Mouse (Mus musculus) limb, embryonic 14.5 days (tissue): Measurements from ENCODE around the gene Tesk1. TPM values are rescaled to one million over a fixed set of nuclear protein-coding genes. Genes with fewer than 3 reads are reported as not detected.

Experiments used
- ATAC-seq: fragments of 200-750 bp; cut with Nextera tagmentation; 2 replicates; pipeline ENCODE4 v1.8.0; 2017; ENCODE audit warnings: low read depth, moderate number of reproducible peaks, moderate TSS enrichment; ENCODE audit not compliant: low FRiP score
- DNase-seq: peaks from one replicate; pipeline ENCODE4 v3.0.0-alpha.2; 2015; ENCODE audit warnings: low spot score
- H3K27ac ChIP-seq: fragments of 300-500 bp; sonication (generic); replicated peaks from 2 replicates; pipeline ENCODE4 v1.5.1; 2014; ENCODE audit warnings: low read depth, mild to moderate bottlenecking, low read length, moderate library complexity, mixed read lengths
- H3K27me3 ChIP-seq: fragments of 300-500 bp; sonication (generic); 2 replicates; pipeline ENCODE4 v1.6.1; 2014; ENCODE audit warnings: low read length, mixed read lengths; ENCODE audit not compliant: control insufficient read depth, insufficient read depth
- H3K36me3 ChIP-seq: fragments of 300-500 bp; sonication (generic); 2 replicates; pipeline ENCODE4 v1.6.1; 2014; ENCODE audit warnings: mild to moderate bottlenecking, low read length, moderate library complexity, mixed read lengths; ENCODE audit not compliant: control insufficient read depth, insufficient read depth
- H3K4me1 ChIP-seq: fragments of 300-500 bp; sonication (generic); 2 replicates; pipeline ENCODE4 v1.6.1; 2014; ENCODE audit warnings: antibody characterized with exemption, low read length, mixed read lengths; ENCODE audit not compliant: control insufficient read depth, insufficient read depth
- H3K4me2 ChIP-seq: fragments of 300-500 bp; sonication (generic); replicated peaks from 2 replicates; pipeline ENCODE4 v1.6.1; 2014; ENCODE audit warnings: low read depth, mild to moderate bottlenecking, low read length, moderate library complexity; ENCODE audit not compliant: severe bottlenecking
- H3K4me3 ChIP-seq: fragments of 300-500 bp; sonication (generic); replicated peaks from 2 replicates; pipeline ENCODE4 v1.5.1; 2014; ENCODE audit warnings: low read length
- H3K9ac ChIP-seq: fragments of 300-500 bp; sonication (generic); 2 replicates; pipeline ENCODE4 v1.6.1; 2014; ENCODE audit warnings: mild to moderate bottlenecking, low read depth, low read length, moderate library complexity; ENCODE audit not compliant: severe bottlenecking
- H3K9me3 ChIP-seq: fragments of 300-500 bp; sonication (generic); 2 replicates; pipeline ENCODE4 v1.6.1; 2016; ENCODE audit warnings: low read length; ENCODE audit not compliant: control insufficient read depth
- POLR2A ChIP-seq: fragments of 200-500 bp; IDR thresholded peaks from 2 replicates; pipeline ENCODE4 v1.8.0; 2012; ENCODE audit warnings: inconsistent platforms, mild to moderate bottlenecking, moderate library complexity, borderline replicate concordance; ENCODE audit not compliant: insufficient read depth, insufficient read length; ENCODE audit errors: extremely low read depth
- WGBS: fragments of 180-500 bp; shearing (Covaris S2); extraction: QIAGEN DNeasy Blood & Tissue Kit; methylation state at CpG from one replicate; pipeline ENCODE4 v1.1.7; 2014; 5-methylcytosine and 5-hydroxymethylcytosine counted together
- polyA plus RNA-seq, 2 experiments: library from polyadenylated mRNA; depleted of rRNA in 1 of 2; stranded (reverse) in 1 of 2; unstranded in 1 of 2; fragments of >200 nt; fragmentation: Nextera tagmentation in 1 of 2; extraction: Ambion mirVana in 1 of 2; gene quantifications; 2 replicates each; pipeline versions ENCODE4 v1.2.1 to v1.2.3; 2012 to 2014

The Tesk1 gene
- polyA plus RNA-seq, 2 experiments = 15.8 to 47.4 TPM

DNA sequence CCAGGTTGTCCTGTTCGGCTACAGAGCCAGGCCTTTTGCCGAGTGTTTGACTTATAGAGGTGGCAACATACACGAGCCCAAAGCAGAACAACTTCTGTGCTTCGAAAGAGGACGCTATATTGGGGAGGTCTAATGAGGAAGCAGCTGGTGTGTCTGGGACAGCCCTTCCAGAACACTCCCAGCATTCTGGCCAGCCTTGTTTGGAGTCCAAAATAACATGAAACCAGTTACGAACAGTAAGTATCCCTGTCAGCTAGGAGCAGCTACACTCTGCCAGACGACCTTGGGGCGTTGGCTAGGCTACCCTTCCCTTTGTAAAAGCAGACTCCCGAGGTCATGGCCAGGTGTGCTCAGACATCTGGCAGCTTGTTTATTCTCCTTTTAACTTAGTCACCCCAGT, 39.5 kb upstream of the Tesk1 start:
- Histone ChIP-seq H3K4me1 (peaks cover 52% of the 10 kb centered on the region), H3K4me2 (no peak overlapping the region)

DNA sequence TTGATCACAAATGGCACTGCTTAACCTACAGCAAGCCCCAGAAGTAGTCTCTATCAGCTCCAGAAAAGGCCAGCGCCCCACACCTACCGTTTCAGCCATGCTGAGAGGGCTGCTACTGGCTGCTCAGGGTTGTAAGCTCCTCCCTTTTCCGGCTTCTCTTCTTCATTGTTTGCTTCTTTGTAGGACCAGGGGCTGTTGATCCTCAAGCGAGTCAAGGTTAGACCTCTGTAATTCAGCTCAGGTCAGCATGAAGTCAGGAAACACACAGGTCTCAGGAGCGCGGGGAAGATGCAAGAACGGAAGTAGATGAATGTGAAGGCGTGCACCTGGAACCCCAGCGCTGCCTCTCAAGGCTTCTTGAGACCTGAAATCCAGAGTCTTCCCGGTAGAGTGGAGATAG, 37.0 kb upstream of the Tesk1 start:
- ATAC-seq (no peak), DNase-seq (no peak)
- H3K4me2 ChIP-seq = no peak overlapping the region
- no peak for TF ChIP-seq POLR2A
- no peaks in the 10 kb centered on the region for H3K9me3 ChIP-seq
- peaks cover 40% of the 10 kb centered on the region for H3K4me1 ChIP-seq
- H3K27me3 ChIP-seq = no peaks in the 10 kb centered on the region
- no peak overlapping the region for H3K27ac ChIP-seq
- H3K9ac ChIP-seq = no peak overlapping the region
- H3K4me3 ChIP-seq = no peak overlapping the region
- WGBS = 88% methylated on average over 10 of the region's 10 CpGs
- H3K36me3 ChIP-seq = peaks cover 2% of the 10 kb centered on the region; the same call in 1 of the 2 replicates

More for the DNA sequence above, 39.5 kb upstream of the Tesk1 start:
- ATAC-seq (no peak), DNase-seq (no peak)
- Histone ChIP-seq H3K9ac (no peak overlapping the region), H3K9me3 (no peaks in the 10 kb centered on the region), H3K4me3 (no peak overlapping the region), H3K27me3 (no peaks in the 10 kb centered on the region), H3K27ac (no peak overlapping the region), H3K36me3 (peaks cover 2% of the 10 kb centered on the region; the same call in 1 of the 2 replicates)
- 57% methylated on average over 9 of the region's 9 CpGs for WGBS
- no peak for TF ChIP-seq POLR2A

DNA sequence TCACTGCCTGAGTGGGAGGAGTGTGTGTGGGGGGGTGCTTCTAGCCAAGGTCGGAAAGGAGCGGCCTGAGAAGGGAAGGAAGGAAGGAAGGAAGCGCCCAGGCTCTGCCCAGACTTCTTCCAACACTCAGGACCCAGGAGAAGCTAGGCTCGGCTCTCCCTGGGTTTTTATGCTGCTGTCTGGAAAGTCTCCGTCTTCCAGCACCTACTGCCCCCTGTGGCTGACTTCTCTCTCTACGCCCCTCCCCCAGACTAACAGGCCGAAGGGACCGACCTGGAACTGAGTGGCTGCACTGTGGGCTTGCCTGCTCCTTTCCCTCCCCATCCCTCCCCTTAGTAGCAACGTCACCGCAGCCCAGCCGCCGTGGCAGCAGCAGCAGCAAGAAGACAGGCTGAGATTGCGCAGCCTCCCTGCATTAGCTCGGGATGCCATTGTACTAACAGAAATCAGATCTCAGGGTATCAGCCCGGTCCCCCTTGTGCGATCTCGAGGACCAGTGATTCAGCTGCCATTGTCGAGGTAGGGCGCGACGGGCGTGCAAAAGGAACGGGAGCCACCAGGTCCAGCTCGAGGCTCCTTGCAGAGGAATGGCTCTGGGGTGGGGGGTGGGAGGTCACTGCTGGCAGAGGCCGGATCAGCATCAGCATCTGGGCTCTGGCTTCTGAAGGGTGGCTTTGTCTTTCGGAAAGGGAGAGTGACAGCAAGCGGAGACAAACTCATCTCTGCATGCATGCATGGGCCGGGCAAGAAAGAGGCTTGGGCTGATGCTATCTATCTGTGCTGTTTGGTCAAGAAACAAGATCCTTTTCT, 35.4 kb upstream of the Tesk1 start:
- Histone ChIP-seq H3K9me3 (no peaks in the 10 kb centered on the region), H3K27me3 (no peaks in the 10 kb centered on the region), H3K4me1 (peaks cover 26% of the 10 kb centered on the region), H3K27ac (peak overlapping the region; percentile 66), H3K4me2 (peak overlapping the region; percentile 73), H3K4me3 (peak overlapping the region; percentile 56), H3K36me3 (peaks cover 2% of the 10 kb centered on the region; the same call in 1 of the 2 replicates), H3K9ac (peak overlapping the region; percentile 78)
- DNase-seq = peak; percentile 93
- 4% methylated on average over 27 of the region's 28 CpGs for WGBS
- 0 out of 2 replicates have a peak, but pooled peaks have one; percentile 42 for TF ChIP-seq POLR2A
- peak; percentile 93 for ATAC-seq

DNA sequence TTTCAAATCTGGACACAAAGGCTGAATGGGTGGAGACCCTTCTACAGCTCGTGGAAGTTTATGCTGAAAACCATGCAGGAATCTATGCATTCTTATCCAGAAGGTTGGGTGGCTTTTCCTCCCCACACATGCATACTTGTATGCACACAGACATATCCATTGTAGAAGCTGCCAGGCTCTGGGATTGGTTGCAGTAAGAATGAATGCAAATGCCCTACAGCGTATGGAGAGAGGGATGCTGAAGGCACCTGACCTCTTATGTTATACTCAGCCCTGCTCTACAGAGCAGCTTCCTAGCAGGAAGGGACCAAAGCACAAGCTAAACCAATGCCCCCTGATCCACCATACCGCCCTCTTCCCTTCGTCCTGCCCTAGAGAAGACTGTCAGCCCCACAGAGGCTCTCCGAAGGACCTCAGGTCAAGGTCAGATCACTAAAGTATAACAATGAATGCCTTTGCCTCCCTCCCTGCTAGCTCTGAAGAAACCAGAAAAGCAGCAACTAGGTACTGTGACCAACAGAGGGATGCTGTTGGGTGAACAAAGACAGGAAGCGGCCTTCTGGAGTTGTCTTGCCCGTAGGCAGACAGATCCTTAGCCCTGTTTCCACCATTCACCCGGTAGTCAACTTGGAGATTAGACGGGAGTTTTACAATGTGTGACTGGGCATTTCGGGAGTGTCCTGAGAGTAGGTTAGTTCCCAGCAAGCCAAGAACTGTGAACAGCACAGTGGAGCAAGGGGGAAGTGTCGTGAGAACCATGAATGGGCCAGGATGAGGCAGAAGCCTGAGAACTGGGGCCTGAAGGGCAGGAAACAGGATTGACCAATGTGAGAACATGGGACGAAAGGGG, 34.4 kb upstream of the Tesk1 start:
- TF ChIP-seq POLR2A = no peak
- 78% methylated on average over 12 of the region's 12 CpGs for WGBS
- peak overlapping the region; percentile 56 for H3K4me3 ChIP-seq
- H3K4me2 ChIP-seq = peak overlapping the region; percentile 73
- H3K4me1 ChIP-seq = peaks cover 21% of the 10 kb centered on the region
- H3K9ac ChIP-seq = peak overlapping the region; percentile 78
- no peaks in the 10 kb centered on the region for H3K9me3 ChIP-seq
- H3K36me3 ChIP-seq = peaks cover 2% of the 10 kb centered on the region; the same call in 1 of the 2 replicates
- peak overlapping the region; percentile 66 for H3K27ac ChIP-seq
- DNase-seq = no peak
- no peak for ATAC-seq
- H3K27me3 ChIP-seq = no peaks in the 10 kb centered on the region

DNA sequence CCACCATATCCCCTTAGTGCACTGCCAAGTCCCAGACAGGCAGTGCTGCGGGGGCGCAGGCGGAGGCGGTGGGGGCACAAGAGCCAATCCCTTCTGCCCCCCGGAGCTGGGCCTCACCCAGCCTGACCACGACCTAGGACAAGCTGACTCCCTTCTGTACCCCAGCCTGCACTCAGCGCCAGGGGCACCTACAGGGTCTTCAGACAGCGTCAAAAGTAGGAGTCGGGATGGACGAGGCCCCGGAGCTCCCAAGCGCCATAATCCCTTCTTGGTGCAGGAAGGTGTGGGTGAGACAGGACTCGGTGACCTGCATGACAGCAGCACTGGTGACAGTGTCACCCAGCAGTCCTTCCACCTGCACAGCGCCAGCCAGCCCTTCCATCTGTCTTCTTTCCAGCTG, 27.0 kb upstream of the Tesk1 start:
- no peak overlapping the region for H3K9ac ChIP-seq
- H3K27ac ChIP-seq = no peak overlapping the region
- no peak overlapping the region for H3K4me3 ChIP-seq
- H3K4me1 ChIP-seq = no peaks in the 10 kb centered on the region
- ATAC-seq = no peak
- no peaks in the 10 kb centered on the region for H3K9me3 ChIP-seq
- no peak for TF ChIP-seq POLR2A
- 87% methylated on average over 14 of the region's 14 CpGs for WGBS
- no peaks in the 10 kb centered on the region for H3K27me3 ChIP-seq
- peaks cover 37% of the 10 kb centered on the region for H3K36me3 ChIP-seq
- H3K4me2 ChIP-seq = no peak overlapping the region
- DNase-seq = no peak
